Mouse (Mus musculus): Measurements from ENCODE around the gene Btrc. TPM values are rescaled to one million over a fixed set of nuclear protein-coding genes. Genes with fewer than 3 reads are reported as not detected.

The Btrc gene
- polyA plus RNA-seq, 1 experiment from 2014 or later, result 55.0 TPM

GRCm38 (mm10) chr19:45456896-45457295 lies 93.4 kb downstream of the Btrc start:
- ATAC-seq (ENCODE audit: low FRiP score, low read depth), result no peak
- Histone ChIP-seq H3K36me3 (peaks cover 5% of the 10 kb centered on the region; the same call in 1 of the 2 replicates), H3K9ac (no peak overlapping the region), H3K4me1 (peaks cover 13% of the 10 kb centered on the region), H3K4me3 (no peak overlapping the region), H3K4me2 (replicated peaks) (no peak overlapping the region), H3K9me3 (no peaks in the 10 kb centered on the region), H3K27me3 (peaks cover 4% of the 10 kb centered on the region; the same call in 1 of the 2 replicates), H3K27ac (no peak overlapping the region)
- 82% methylated on average over 7 of the region's 7 CpGs for WGBS

- WGBS, result 17% methylated on average over 7 of the region's 7 CpGs
- no peaks in the 10 kb centered on the region for H3K9me3 ChIP-seq
- H3K9ac ChIP-seq, result no peak overlapping the region
- H3K36me3 ChIP-seq, result peaks cover 5% of the 10 kb centered on the region; the same call in 1 of the 2 replicates
- H3K4me2 ChIP-seq (replicated peaks), result no peak overlapping the region
- H3K27me3 ChIP-seq, result peaks cover 4% of the 10 kb centered on the region; the same call in 1 of the 2 replicates
- H3K4me3 ChIP-seq, result no peak overlapping the region
- peaks cover 13% of the 10 kb centered on the region for H3K4me1 ChIP-seq
- no peak for ATAC-seq (ENCODE audit: low FRiP score, low read depth)
- no peak overlapping the region for H3K27ac ChIP-seq
Observed at GRCm38 (mm10) chr19:45458702-45459101, 95.2 kb downstream of the Btrc start.

- Histone ChIP-seq H3K9me3 (no peaks in the 10 kb centered on the region), H3K27ac (no peak overlapping the region), H3K4me1 (peaks cover 13% of the 10 kb centered on the region), H3K9ac (no peak overlapping the region), H3K36me3 (peaks cover 5% of the 10 kb centered on the region; the same call in 1 of the 2 replicates), H3K27me3 (peaks cover 4% of the 10 kb centered on the region; the same call in 1 of the 2 replicates), H3K4me2 (replicated peaks) (no peak overlapping the region), H3K4me3 (no peak overlapping the region)
- ATAC-seq (ENCODE audit: low FRiP score, low read depth), result no peak
- WGBS, result 30% methylated on average over 9 of the region's 9 CpGs
Observed at GRCm38 (mm10) chr19:45459931-45460665, 96.6 kb downstream of the Btrc start.

GRCm38 (mm10) chr19:45460749-45461736 lies 97.5 kb downstream of the Btrc start:
- H3K4me1 ChIP-seq, result peaks cover 13% of the 10 kb centered on the region
- H3K4me3 ChIP-seq, result no peak overlapping the region

GRCm38 (mm10) chr19:45469760-45470159 lies 106.2 kb downstream of the Btrc start:
- H3K9ac ChIP-seq, result no peak overlapping the region
- H3K27me3 ChIP-seq, result 0 out of 2 replicates have a peak, but pooled peaks cover 3% of the 10 kb centered on the region
- H3K4me3 ChIP-seq, result no peak overlapping the region
- peaks cover 22% of the 10 kb centered on the region for H3K4me1 ChIP-seq
- no peak overlapping the region for H3K4me2 ChIP-seq (replicated peaks)
- no peaks in the 10 kb centered on the region for H3K9me3 ChIP-seq
- H3K27ac ChIP-seq, result no peak overlapping the region
- H3K36me3 ChIP-seq, result peaks cover 7% of the 10 kb centered on the region
- no peak for ATAC-seq (ENCODE audit: low FRiP score, low read depth)
- WGBS, result 96% methylated on average over 5 of the region's 5 CpGs

More at GRCm38 (mm10) chr19:45460749-45461736, 97.5 kb downstream of the Btrc start:
- H3K27me3 ChIP-seq, result peaks cover 4% of the 10 kb centered on the region; the same call in 1 of the 2 replicates
- no peak overlapping the region for H3K27ac ChIP-seq
- H3K9me3 ChIP-seq, result no peaks in the 10 kb centered on the region
- 51% methylated on average over 10 of the region's 10 CpGs for WGBS
- H3K4me2 ChIP-seq (replicated peaks), result no peak overlapping the region
- peaks cover 5% of the 10 kb centered on the region; the same call in 1 of the 2 replicates for H3K36me3 ChIP-seq
- no peak for ATAC-seq (ENCODE audit: low FRiP score, low read depth)
- no peak overlapping the region for H3K9ac ChIP-seq

GRCm38 (mm10) chr19:45472691-45473520 lies 109.4 kb downstream of the Btrc start:
- Histone ChIP-seq H3K9ac (no peak overlapping the region), H3K27me3 (0 out of 2 replicates have a peak, but pooled peaks cover 11% of the 10 kb centered on the region), H3K4me2 (replicated peaks) (no peak overlapping the region), H3K9me3 (no peaks in the 10 kb centered on the region), H3K4me1 (peaks cover 50% of the 10 kb centered on the region), H3K27ac (no peak overlapping the region), H3K36me3 (peaks cover 7% of the 10 kb centered on the region), H3K4me3 (no peak overlapping the region)
- 46% methylated on average over 11 of the region's 11 CpGs for WGBS
- ATAC-seq (ENCODE audit: low FRiP score, low read depth), result no peak

GRCm38 (mm10) chr19:45474686-45475085 lies 111.2 kb downstream of the Btrc start:
- peaks cover 7% of the 10 kb centered on the region for H3K36me3 ChIP-seq
- ATAC-seq (ENCODE audit: low FRiP score, low read depth), result no peak
- 21% methylated on average over 4 of the region's 4 CpGs for WGBS
- H3K9me3 ChIP-seq, result no peaks in the 10 kb centered on the region
- H3K4me3 ChIP-seq, result no peak overlapping the region
- no peak overlapping the region for H3K27ac ChIP-seq
- H3K4me1 ChIP-seq, result peaks cover 55% of the 10 kb centered on the region
- no peak overlapping the region for H3K9ac ChIP-seq
- H3K27me3 ChIP-seq, result 0 out of 2 replicates have a peak, but pooled peaks cover 11% of the 10 kb centered on the region
- no peak overlapping the region for H3K4me2 ChIP-seq (replicated peaks)

GRCm38 (mm10) chr19:45475928-45476553 lies 112.5 kb downstream of the Btrc start:
- H3K36me3 ChIP-seq, result peaks cover 6% of the 10 kb centered on the region
- peak overlapping the region; percentile 55 for H3K4me2 ChIP-seq (replicated peaks)
- H3K4me1 ChIP-seq, result peaks cover 59% of the 10 kb centered on the region
- 14% methylated on average over 24 of the region's 24 CpGs for WGBS
- peak overlapping the region; percentile 31; the same call in 1 of the 2 replicates for H3K9ac ChIP-seq
- peak; percentile 81 for ATAC-seq (ENCODE audit: low FRiP score, low read depth)
- no peaks in the 10 kb centered on the region for H3K9me3 ChIP-seq
- H3K27me3 ChIP-seq, result peaks cover 13% of the 10 kb centered on the region; the same call in 1 of the 2 replicates
- H3K4me3 ChIP-seq, result peak overlapping the region; percentile 15
- peak overlapping the region; percentile 8; the same call in 1 of the 2 replicates for H3K27ac ChIP-seq

GRCm38 (mm10) chr19:45479548-45479947 lies 116.0 kb downstream of the Btrc start:
- H3K4me3 ChIP-seq, result no peak overlapping the region
- peaks cover 13% of the 10 kb centered on the region; the same call in 1 of the 2 replicates for H3K27me3 ChIP-seq
- H3K9me3 ChIP-seq, result no peaks in the 10 kb centered on the region
- H3K36me3 ChIP-seq, result no peaks in the 10 kb centered on the region
- no peak for ATAC-seq (ENCODE audit: low FRiP score, low read depth)
- 51% methylated on average over 6 of the region's 6 CpGs for WGBS
- H3K4me2 ChIP-seq (replicated peaks), result no peak overlapping the region
- H3K27ac ChIP-seq, result no peak overlapping the region
- peaks cover 51% of the 10 kb centered on the region for H3K4me1 ChIP-seq
- no peak overlapping the region for H3K9ac ChIP-seq

- Histone ChIP-seq H3K36me3 (no peaks in the 10 kb centered on the region), H3K27ac (no peak overlapping the region), H3K27me3 (peaks cover 7% of the 10 kb centered on the region; the same call in 1 of the 2 replicates), H3K4me3 (no peak overlapping the region), H3K9ac (no peak overlapping the region), H3K9me3 (no peaks in the 10 kb centered on the region), H3K4me1 (peaks cover 44% of the 10 kb centered on the region), H3K4me2 (replicated peaks) (no peak overlapping the region)
- WGBS, result 82% methylated on average over 2 of the region's 2 CpGs
- no peak for ATAC-seq (ENCODE audit: low FRiP score, low read depth)
Observed at GRCm38 (mm10) chr19:45480490-45480889, 117.0 kb downstream of the Btrc start.

- Histone ChIP-seq H3K9me3 (no peaks in the 10 kb centered on the region), H3K9ac (no peak overlapping the region), H3K4me2 (replicated peaks) (no peak overlapping the region), H3K27me3 (peaks cover 2% of the 10 kb centered on the region; the same call in 1 of the 2 replicates), H3K4me3 (no peak overlapping the region), H3K36me3 (no peaks in the 10 kb centered on the region), H3K4me1 (peaks cover 41% of the 10 kb centered on the region), H3K27ac (no peak overlapping the region)
- WGBS, result 78% methylated on average over 4 of the region's 4 CpGs
- ATAC-seq (ENCODE audit: low FRiP score, low read depth), result no peak
Observed at GRCm38 (mm10) chr19:45480951-45481350, 117.4 kb downstream of the Btrc start.

Data from limb, embryonic 13.5 days (tissue).